Mouse (Mus musculus) liver, embryonic 14.5 days (tissue): ENCODE measurements around the gene Cbs. TPM values are rescaled to one million over a fixed set of nuclear protein-coding genes. Genes with fewer than 3 reads are reported as not detected.

Experiments
- ATAC-seq: fragments of 200-750 bp; cut with Nextera tagmentation; 2 replicates; pipeline ENCODE4 v1.8.0; 2017; ENCODE audit warnings: moderate number of reproducible peaks, mild to moderate bottlenecking, moderate library complexity; ENCODE audit not compliant: insufficient read depth
- DNase-seq, 3 experiments: peaks; one replicate each; pipeline ENCODE4 v3.0.0-alpha.2; 2012 to 2013; ENCODE audit warnings: low read depth in 3 of 3, low spot score in 3 of 3
- H3K27ac ChIP-seq: fragments of 300-500 bp; sonication (generic); 2 replicates; pipeline ENCODE4 v1.5.1; 2014; ENCODE audit warnings: moderate library complexity, mild to moderate bottlenecking, control low read depth, inconsistent platforms
- H3K27me3 ChIP-seq: fragments of 300-500 bp; sonication (generic); 2 replicates; pipeline ENCODE4 v1.6.1; 2014; ENCODE audit warnings: mild to moderate bottlenecking, low read length, moderate library complexity; ENCODE audit not compliant: control insufficient read depth, insufficient read depth
- H3K36me3 ChIP-seq: fragments of 300-500 bp; sonication (generic); replicated peaks from 2 replicates; pipeline ENCODE4 v1.6.1; 2014; ENCODE audit warnings: low read depth; ENCODE audit not compliant: control insufficient read depth, insufficient read depth
- H3K4me1 ChIP-seq, 2 experiments: fragments of 200-500 bp in 1 of 2; fragments of 300-500 bp in 1 of 2; sonication (generic) in 1 of 2; replicated peaks; 2 replicates each; pipeline ENCODE4 v1.6.1; 2012 to 2014; ENCODE audit warnings: antibody characterized with exemption in 1 of 2, inconsistent platforms in 1 of 2, low read length in 1 of 2; ENCODE audit not compliant: control insufficient read depth in 2 of 2, insufficient read depth in 2 of 2
- H3K4me2 ChIP-seq: fragments of 300-500 bp; sonication (generic); 2 replicates; pipeline ENCODE4 v1.6.1; 2014; ENCODE audit warnings: low read depth, mild to moderate bottlenecking, control low read depth, moderate library complexity
- H3K4me3 ChIP-seq, 2 experiments: fragments of 200-500 bp in 1 of 2; fragments of 300-500 bp in 1 of 2; sonication (generic) in 1 of 2; 2 replicates each; pipeline ENCODE4 v1.5.1; 2012 to 2014; ENCODE audit warnings: low read depth in 2 of 2, low read length in 2 of 2, mild to moderate bottlenecking in 2 of 2, control low read depth in 1 of 2, inconsistent platforms in 1 of 2, moderate library complexity in 1 of 2; ENCODE audit not compliant: insufficient read depth in 1 of 2
- H3K9ac ChIP-seq: fragments of 300-500 bp; sonication (generic); replicated peaks from 2 replicates; pipeline ENCODE4 v1.6.1; 2014; ENCODE audit warnings: mild to moderate bottlenecking, control low read depth, moderate library complexity
- H3K9me3 ChIP-seq: fragments of 300-500 bp; sonication (generic); 2 replicates; pipeline ENCODE4 v1.6.1; 2016; ENCODE audit warnings: low read length, mixed read lengths; ENCODE audit not compliant: control insufficient read depth
- CTCF ChIP-seq: IDR thresholded peaks from 2 replicates; pipeline ENCODE4 v1.5.1; 2016; ENCODE audit warnings: antibody characterized with exemption, low read depth, control low read depth
- EP300 ChIP-seq: IDR thresholded peaks from 2 replicates; pipeline ENCODE4 v1.6.1; 2016; ENCODE audit warnings: antibody characterized with exemption, low read depth
- WGBS: fragments of 180-500 bp; shearing (Covaris S2); extraction: QIAGEN DNeasy Blood & Tissue Kit; methylation state at CpG from one replicate; pipeline ENCODE4 v1.1.7; 2014; ENCODE audit not compliant: insufficient replicate concordance; 5-methylcytosine and 5-hydroxymethylcytosine counted together
- polyA plus RNA-seq, 2 experiments: library from polyadenylated mRNA; depleted of rRNA in 1 of 2; stranded (reverse) in 1 of 2; unstranded in 1 of 2; fragments of >200 nt; fragmentation: Nextera tagmentation in 1 of 2; extraction: Ambion mirVana in 1 of 2; gene quantifications; 2 replicates each; pipeline versions ENCODE4 v1.2.1 to v1.2.3; 2012 to 2014

Gene Cbs
- polyA plus RNA-seq, 2 experiments, result 14.6 to 14.9 TPM

DNA sequence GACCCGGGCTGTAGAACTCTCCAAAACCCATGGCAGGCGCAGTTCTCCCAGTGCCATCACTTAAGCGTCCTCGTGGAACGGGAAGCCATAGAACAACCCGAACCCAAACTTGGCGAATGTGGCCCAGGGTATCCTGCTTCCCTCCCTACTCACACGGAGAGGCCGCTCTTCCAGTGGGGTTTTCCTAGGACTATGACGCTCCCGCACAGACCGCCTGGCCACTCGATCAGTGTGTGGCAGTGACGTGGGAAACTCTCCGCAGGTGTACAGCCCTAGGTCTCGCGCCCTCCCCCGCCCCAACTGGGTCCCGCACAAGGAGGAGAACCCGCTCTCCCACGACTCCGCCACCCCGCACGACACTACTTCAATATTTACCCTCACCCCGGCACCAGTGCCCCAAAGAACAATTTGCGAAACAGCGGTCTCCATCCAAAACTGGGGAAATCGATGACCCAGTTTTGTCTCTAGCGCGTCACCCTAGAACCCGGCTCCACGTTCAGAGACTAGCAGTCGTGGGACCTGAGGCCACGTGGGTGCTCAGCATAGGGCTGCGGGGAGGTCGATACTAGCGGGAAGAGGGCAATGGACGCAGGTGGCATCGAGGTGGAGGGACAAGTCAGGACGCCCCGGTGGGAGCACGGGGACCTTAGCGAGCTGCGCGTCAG, 629 bp downstream of the Cbs start:
- H3K9me3 ChIP-seq, result no peaks in the 10 kb centered on the region
- H3K4me3 ChIP-seq, result peak overlapping the region; percentile 25 to 49
- DNase-seq (no peak), ATAC-seq (peak; percentile 55)
- 8% methylated on average over 45 of the region's 45 CpGs for WGBS
- TF ChIP-seq EP300 (no peak), CTCF (no peak)
- no peaks in the 10 kb centered on the region for H3K36me3 ChIP-seq
- peak overlapping the region; percentile 63 for H3K4me2 ChIP-seq
- peaks cover 31% of the 10 kb centered on the region for H3K27me3 ChIP-seq
- no peak overlapping the region for H3K9ac ChIP-seq
- peaks cover 0 to 3% of the 10 kb centered on the region in 2 experiments; a peak in 2 of 4 replicates for H3K4me1 ChIP-seq
- H3K27ac ChIP-seq, result no peak overlapping the region

GRCm38 (mm10) chr17:31635781-31636180, 1.3 kb downstream of the Cbs start:
- ATAC-seq (no peak), DNase-seq (no peak)
- Histone ChIP-seq H3K4me1 (peaks cover 0 to 3% of the 10 kb centered on the region in 2 experiments; a peak in 2 of 4 replicates), H3K27me3 (peaks cover 31% of the 10 kb centered on the region), H3K9ac (no peak overlapping the region), H3K4me3 (no peak overlapping the region), H3K9me3 (no peaks in the 10 kb centered on the region), H3K36me3 (no peaks in the 10 kb centered on the region), H3K4me2 (peak overlapping the region; percentile 63), H3K27ac (no peak overlapping the region)
- no peak for TF ChIP-seq EP300
- no peak for TF ChIP-seq CTCF
- WGBS, result 52% methylated on average over 11 of the region's 11 CpGs

DNA sequence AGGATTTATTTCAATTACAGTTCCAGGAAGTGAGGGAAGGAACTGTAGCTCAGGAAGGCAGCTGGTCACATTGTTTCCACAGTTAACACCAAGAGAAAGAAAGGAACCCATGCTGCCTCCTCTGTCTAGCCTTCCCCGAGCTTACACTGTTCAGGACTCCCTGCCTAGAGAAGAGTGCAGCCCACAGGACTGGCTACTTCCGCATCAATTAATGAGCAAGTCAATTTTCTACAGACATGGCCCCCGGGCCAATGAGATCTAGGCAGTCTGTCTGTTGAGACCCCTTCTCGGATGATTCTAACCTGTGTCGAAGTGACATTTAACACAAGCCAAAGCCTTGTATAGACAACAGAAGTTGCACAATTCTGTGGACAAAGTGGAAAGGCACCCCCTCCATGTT, 2.1 kb downstream of the Cbs start:
- peaks cover 0 to 3% of the 10 kb centered on the region in 2 experiments; a peak in 2 of 4 replicates for H3K4me1 ChIP-seq
- H3K9me3 ChIP-seq, result no peaks in the 10 kb centered on the region
- H3K36me3 ChIP-seq, result no peaks in the 10 kb centered on the region
- DNase-seq, result no peak
- no peak for TF ChIP-seq CTCF
- no peak for TF ChIP-seq EP300
- no peak for ATAC-seq
- no peak overlapping the region for H3K4me2 ChIP-seq
- peaks cover 31% of the 10 kb centered on the region for H3K27me3 ChIP-seq
- H3K4me3 ChIP-seq, result no peak overlapping the region
- no peak overlapping the region for H3K27ac ChIP-seq
- WGBS, result 46% methylated on average over 5 of the region's 5 CpGs
- no peak overlapping the region for H3K9ac ChIP-seq

GRCm38 (mm10) chr17:31633007-31633406, 4.0 kb downstream of the Cbs start:
- Histone ChIP-seq H3K36me3 (no peaks in the 10 kb centered on the region), H3K27me3 (peaks cover 31% of the 10 kb centered on the region), H3K4me2 (no peak overlapping the region), H3K27ac (no peak overlapping the region), H3K9me3 (no peaks in the 10 kb centered on the region), H3K4me3 (no peak overlapping the region), H3K4me1 (peaks cover 0 to 3% of the 10 kb centered on the region in 2 experiments; a peak in 2 of 4 replicates), H3K9ac (no peak overlapping the region)
- ATAC-seq (no peak), DNase-seq (no peak)
- TF ChIP-seq EP300 (no peak), CTCF (no peak)
- WGBS, result 65% methylated on average over 6 of the region's 6 CpGs

DNA sequence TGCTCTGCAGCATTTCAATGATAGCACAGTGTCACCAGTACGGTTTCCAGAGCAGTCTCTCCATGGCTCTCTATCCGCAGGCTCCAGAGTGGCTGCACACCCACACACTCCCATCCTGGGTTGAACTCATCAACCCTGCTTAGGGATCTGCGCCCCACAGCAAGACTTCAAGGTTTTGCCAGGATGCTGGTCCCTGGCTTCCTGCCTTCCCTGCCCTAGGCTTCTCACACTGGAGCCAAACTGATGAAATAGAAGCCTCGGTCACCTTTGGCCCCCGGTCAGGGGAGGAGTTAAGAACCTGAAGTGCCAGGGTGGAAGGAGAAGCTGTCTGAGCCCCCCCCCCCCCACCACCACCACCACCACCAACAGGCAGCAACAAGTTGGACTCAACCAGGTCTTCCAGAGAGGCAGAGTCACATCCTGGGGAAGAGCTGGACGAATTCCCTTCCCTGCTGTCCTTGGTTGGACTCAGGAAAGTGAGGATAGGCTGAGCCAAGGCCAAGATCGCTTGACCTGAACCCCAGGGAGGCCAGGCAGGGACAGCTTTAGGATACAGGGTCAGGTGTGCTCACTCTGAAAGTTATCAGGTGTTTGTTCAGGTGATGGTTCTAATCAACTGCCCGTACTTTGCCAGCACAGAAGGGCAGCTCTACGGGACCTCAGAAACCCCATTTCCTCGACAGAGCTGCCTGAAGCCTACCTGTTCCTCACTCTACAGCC, 5.8 kb downstream of the Cbs start:
- no peak overlapping the region for H3K4me3 ChIP-seq
- TF ChIP-seq CTCF (no peak), EP300 (no peak)
- WGBS, result 59% methylated on average over 10 of the region's 10 CpGs
- DNase-seq (no peak), ATAC-seq (no peak)
- no peak overlapping the region for H3K9ac ChIP-seq
- no peak overlapping the region for H3K4me2 ChIP-seq
- peaks cover 13% of the 10 kb centered on the region for H3K27me3 ChIP-seq
- no peaks in the 10 kb centered on the region for H3K36me3 ChIP-seq
- H3K4me1 ChIP-seq, result no peaks in the 10 kb centered on the region; a peak in 1 of 4 replicates
- H3K9me3 ChIP-seq, result no peaks in the 10 kb centered on the region
- H3K27ac ChIP-seq, result no peak overlapping the region
